Mouse (Mus musculus): ENCODE data around the gene Hnrnph2.

DNA sequence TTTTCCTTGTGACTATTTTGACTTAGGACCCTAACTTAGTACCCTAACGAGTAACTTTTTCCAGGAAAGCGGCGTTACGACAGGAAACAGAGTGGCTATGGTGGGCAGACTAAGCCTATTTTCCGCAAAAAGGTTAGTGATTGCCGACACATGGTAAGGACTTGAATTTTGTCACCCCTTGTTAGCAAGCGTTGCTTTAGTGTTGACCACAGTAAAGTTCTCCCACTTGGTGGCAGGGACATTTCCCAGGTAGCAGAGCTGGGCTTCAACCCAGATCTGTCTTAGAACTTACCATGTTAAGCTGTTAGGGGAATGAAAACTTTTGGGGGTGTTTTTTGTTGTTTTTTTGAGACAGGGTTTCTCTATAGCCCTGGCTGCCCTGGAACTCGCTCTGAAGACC lies 14.5 kb upstream of the Hnrnph2 start:
- TF ChIP-seq POLR2A (IDR thresholded peaks at IDR 0.05; ENCODE audit: low read depth, low read length): no peak
- no peak for TF ChIP-seq CTCF (IDR thresholded peaks at IDR 0.05; ENCODE audit: extremely low read depth, insufficient read depth, insufficient read length, insufficient replicate concordance)

All from spleen, adult 2 months (tissue).